Mouse (Mus musculus): ENCODE measurements around the gene Snx17. TPM values are rescaled to one million over a fixed set of nuclear protein-coding genes. Genes with fewer than 3 reads are reported as not detected.
A peak's percentile ranks its signal among the peaks of the same experiment; 100 is the strongest.

The Snx17 gene
- 134 and 155 TPM in 2 replicates for polyA plus RNA-seq (2015; fragmentation: Nextera tagmentation; extraction: Ambion mirVana)

DNA sequence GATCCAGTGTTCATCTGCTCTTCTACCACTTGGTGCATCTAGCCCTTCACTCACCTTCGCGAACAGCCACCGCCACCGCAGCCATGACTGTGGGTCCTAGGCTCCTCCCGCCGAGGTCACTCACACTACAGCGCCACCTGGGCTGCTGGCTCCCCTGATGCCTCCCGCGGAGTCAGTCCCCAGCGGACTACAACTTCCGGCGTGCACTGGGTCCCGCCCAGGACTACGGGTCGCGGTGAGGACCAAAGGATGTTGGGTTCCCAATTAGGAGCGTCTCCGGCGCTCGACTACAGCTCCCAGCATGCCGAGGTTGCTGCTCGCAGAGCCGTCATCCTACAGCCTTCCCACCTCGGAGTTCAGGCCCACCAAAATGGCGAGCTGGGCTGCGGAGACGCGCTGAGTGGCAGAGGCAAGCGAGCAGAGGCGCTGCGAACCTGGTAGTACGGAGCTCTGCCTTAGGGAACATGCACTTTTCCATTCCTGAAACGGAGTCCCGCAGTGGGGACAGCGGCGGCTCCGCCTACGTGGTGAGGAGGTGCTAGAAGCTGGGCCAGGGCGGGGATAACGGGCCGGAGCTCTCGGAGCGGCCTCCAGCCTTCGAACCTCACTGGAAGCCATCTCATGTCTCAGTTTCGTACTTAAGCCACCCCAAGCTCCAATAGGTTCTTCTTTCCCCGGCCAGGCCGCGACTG lies at the start of gene Snx17, which contains the start of gene Eif2b4:
Gene Snx17, plus strand, starts transcription at position 289 of the 692 bp plus-strand sequence.
Gene Eif2b4, minus strand, starts transcription at position 492 of the 692 bp plus-strand sequence.
- peak within 1 kb of the TSS; percentile 83 for H3K4me2 ChIP-seq
- H3K4me3 ChIP-seq, result peak within 1 kb of the TSS; percentile 87
- ATAC-seq (ENCODE audit: insufficient number of reproducible peaks, insufficient read depth, low FRiP score, low TSS enrichment, low read depth), result peak; percentile 95
- no peaks in the 10 kb centered on the region for H3K9me3 ChIP-seq
- no peaks in the 10 kb centered on the region for H3K27me3 ChIP-seq
- peaks cover 21% of the 10 kb centered on the region for H3K4me1 ChIP-seq
- under 1% methylated on average over 48 of the region's 48 CpGs for WGBS
- H3K27ac ChIP-seq, result peak within 1 kb of the TSS; percentile 89
- peaks cover 67% of the 10 kb centered on the region for H3K36me3 ChIP-seq
- peak within 1 kb of the TSS; percentile 97 for H3K9ac ChIP-seq

DNA sequence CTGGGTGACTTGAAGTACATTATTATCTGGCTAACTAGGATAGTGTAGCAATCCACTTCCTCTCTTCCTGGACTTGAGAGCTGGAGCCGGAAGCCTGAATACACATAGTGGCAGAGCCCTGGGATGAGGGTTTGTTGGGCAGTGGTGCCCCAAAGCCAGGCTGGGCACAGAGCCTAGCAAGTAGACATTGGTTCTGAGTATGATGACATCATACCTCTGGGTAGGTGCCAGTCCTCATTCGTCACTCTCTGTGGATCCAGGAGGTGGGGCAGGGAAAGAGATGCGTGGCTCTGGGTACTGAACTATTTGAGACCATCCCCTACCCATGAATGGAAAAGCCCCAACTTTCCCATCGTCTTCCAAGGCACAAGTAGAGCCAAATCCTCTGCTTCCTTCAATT lies 43.2 kb upstream of the Snx17 start:
- Histone ChIP-seq H3K9ac (no peak overlapping the region), H3K9me3 (no peaks in the 10 kb centered on the region), H3K36me3 (peaks cover 43% of the 10 kb centered on the region), H3K27me3 (no peaks in the 10 kb centered on the region), H3K4me2 (no peak overlapping the region), H3K4me3 (no peak overlapping the region), H3K4me1 (peaks cover 11% of the 10 kb centered on the region), H3K27ac (no peak overlapping the region)
- WGBS, result 90% methylated on average over 4 of the region's 4 CpGs
- ATAC-seq (ENCODE audit: insufficient number of reproducible peaks, insufficient read depth, low FRiP score, low TSS enrichment, low read depth), result no peak

DNA sequence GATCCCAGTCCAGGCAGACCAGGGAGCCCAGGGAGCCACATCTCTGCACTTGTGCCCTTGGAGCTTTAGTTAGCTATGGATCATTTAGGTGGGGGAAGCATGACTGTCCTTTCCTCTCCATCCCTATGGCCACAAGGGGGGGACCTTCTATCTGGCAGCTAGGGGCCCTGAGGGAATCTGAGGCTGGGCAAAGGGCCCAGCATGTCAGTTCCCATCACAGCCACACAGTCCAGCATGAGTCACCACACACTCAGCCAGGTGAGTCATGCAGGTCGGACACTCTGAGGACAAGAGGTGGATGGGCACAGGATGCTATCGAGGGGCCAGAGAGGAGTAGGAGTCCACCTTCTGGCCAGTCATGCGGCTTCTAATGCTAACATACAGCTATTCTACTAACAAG lies 41.3 kb upstream of the Snx17 start:
- H3K9ac ChIP-seq, result no peak overlapping the region
- no peak for ATAC-seq (ENCODE audit: insufficient number of reproducible peaks, insufficient read depth, low FRiP score, low TSS enrichment, low read depth)
- H3K36me3 ChIP-seq, result peaks cover 41% of the 10 kb centered on the region
- H3K4me1 ChIP-seq, result peaks cover 13% of the 10 kb centered on the region
- no peak overlapping the region for H3K27ac ChIP-seq
- H3K9me3 ChIP-seq, result no peaks in the 10 kb centered on the region
- H3K4me3 ChIP-seq, result no peak overlapping the region
- H3K27me3 ChIP-seq, result no peaks in the 10 kb centered on the region
- 96% methylated on average over 3 of the region's 3 CpGs for WGBS
- H3K4me2 ChIP-seq, result no peak overlapping the region

DNA sequence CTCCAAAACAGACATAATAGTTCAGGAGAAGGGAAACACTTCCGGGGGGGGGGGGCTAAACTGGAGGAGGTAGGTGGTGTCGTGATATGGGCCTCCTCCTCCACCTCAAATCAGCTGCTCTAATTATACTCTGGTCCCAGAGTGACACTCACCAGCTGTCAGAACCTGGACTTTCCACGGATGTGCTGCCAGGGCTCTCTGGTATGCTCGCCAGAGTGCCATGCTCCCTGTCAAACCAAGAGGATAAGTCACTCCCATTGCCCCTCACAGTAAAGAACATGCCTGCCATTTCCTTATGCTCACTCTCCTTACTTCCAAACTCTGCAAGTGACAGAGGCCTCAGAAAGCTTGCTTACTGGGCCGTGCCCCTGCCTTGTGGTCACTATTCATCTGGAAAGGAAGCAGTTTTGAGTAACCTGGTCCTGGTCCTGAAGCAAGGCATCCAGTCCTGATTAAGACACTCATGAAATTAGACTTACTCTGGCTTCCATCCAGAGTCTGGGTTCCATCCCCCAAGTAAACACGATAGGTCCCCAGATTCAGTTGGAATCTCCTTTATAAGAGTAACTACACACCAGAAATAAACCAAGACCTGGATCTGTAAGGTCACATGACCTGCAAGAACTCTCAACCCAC lies 39.4 kb upstream of the Snx17 start:
- 0 out of 2 replicates have a peak, but pooled peaks have one; percentile 12 for ATAC-seq (ENCODE audit: insufficient number of reproducible peaks, insufficient read depth, low FRiP score, low TSS enrichment, low read depth)

DNA sequence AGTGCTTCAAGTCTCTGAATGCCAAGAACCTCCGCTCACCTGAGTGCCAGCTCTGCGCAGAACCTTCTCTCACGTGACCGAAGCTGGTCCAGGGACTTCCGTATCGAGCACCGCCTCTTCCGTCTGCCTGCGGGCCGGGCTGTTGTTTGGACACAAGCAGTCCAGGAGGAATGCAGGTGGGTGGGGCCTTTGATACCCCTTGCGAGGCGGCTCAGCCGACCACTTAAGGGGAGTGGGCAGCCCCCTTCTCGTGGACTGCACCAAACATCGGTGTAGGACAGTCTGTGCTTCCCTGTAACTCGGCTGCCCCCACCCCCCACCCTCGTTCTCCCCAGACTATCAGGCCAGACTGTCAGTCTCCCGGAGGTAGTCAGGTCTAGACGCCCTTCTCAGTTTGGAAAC lies 38.9 kb upstream of the Snx17 start, which contains the start of gene Mpv17:
Gene Mpv17, minus strand, starts transcription at position 100 of the 402 bp plus-strand sequence.
- under 1% methylated on average over 19 of the region's 19 CpGs for WGBS
- peak within 1 kb of the TSS; percentile 80 for H3K27ac ChIP-seq

More for the DNA sequence above, 39.4 kb upstream of the Snx17 start:
- Histone ChIP-seq H3K36me3 (peaks cover 49% of the 10 kb centered on the region), H3K4me3 (peak overlapping the region; percentile 69), H3K4me2 (peak overlapping the region; percentile 88), H3K4me1 (peaks cover 13% of the 10 kb centered on the region), H3K27ac (peak overlapping the region; percentile 80), H3K27me3 (no peaks in the 10 kb centered on the region), H3K9ac (peak overlapping the region; percentile 80), H3K9me3 (no peaks in the 10 kb centered on the region)
- WGBS, result 40% methylated on average over 6 of the region's 6 CpGs

DNA sequence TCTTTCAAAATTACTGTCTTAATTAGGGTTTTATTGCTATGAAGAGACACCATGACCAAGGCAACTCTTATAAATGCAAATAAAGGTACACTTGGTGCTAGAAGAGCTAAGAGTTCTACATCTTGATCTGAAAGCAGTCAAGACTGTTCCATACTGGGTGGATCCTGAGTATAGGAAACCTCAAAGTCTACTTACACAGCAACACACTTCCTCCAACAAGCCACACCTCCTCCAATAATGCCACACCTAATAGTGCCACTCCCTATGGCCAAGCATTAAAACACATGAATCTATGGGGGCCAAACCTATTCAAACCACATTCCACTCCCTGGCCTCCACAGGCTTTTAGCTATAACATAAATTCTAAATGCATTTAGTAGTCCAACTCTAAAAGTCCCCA lies 30.6 kb upstream of the Snx17 start:
- Histone ChIP-seq H3K4me3 (no peak overlapping the region), H3K9ac (no peak overlapping the region), H3K27me3 (no peaks in the 10 kb centered on the region), H3K4me1 (no peaks in the 10 kb centered on the region), H3K27ac (no peak overlapping the region), H3K9me3 (no peaks in the 10 kb centered on the region), H3K36me3 (peaks cover 91% of the 10 kb centered on the region), H3K4me2 (no peak overlapping the region)
- ATAC-seq (ENCODE audit: insufficient number of reproducible peaks, insufficient read depth, low FRiP score, low TSS enrichment, low read depth), result no peak

More for the DNA sequence above, 38.9 kb upstream of the Snx17 start, which contains the start of gene Mpv17:
- no peaks in the 10 kb centered on the region for H3K27me3 ChIP-seq
- peak within 1 kb of the TSS; percentile 69 for H3K4me3 ChIP-seq
- peaks cover 54% of the 10 kb centered on the region for H3K36me3 ChIP-seq
- ATAC-seq (ENCODE audit: insufficient number of reproducible peaks, insufficient read depth, low FRiP score, low TSS enrichment, low read depth), result peak; percentile 90
- no peaks in the 10 kb centered on the region for H3K9me3 ChIP-seq
- peaks cover 13% of the 10 kb centered on the region for H3K4me1 ChIP-seq
- H3K4me2 ChIP-seq, result peak within 1 kb of the TSS; percentile 88
- H3K9ac ChIP-seq, result peak within 1 kb of the TSS; percentile 80

DNA sequence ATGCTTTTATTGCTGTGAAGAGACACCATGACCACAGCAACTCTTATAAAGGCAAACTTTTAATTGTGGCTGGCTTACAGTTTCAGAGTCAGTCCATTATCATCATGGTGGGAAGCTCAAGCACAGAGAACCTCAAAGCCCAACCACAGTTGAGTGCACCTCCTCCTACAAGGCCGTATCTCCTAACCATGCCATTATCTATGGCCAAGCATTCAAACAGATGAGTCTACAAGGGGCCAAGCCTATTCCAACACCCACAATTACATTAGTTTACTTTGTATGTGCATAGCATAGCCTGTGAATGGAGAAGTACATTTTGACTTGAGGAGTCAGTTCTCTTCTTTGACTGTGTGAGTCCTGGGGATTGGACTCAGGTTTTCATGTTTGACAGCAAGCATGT lies 28.1 kb upstream of the Snx17 start:
- no peaks in the 10 kb centered on the region for H3K27me3 ChIP-seq
- no peak overlapping the region for H3K4me2 ChIP-seq
- no peaks in the 10 kb centered on the region for H3K4me1 ChIP-seq
- no peaks in the 10 kb centered on the region for H3K9me3 ChIP-seq
- 100% methylated on average over 1 of the region's 1 CpGs for WGBS
- peaks cover 91% of the 10 kb centered on the region for H3K36me3 ChIP-seq
- no peak overlapping the region for H3K9ac ChIP-seq
- ATAC-seq (ENCODE audit: insufficient number of reproducible peaks, insufficient read depth, low FRiP score, low TSS enrichment, low read depth), result no peak
- H3K27ac ChIP-seq, result no peak overlapping the region
- no peak overlapping the region for H3K4me3 ChIP-seq

DNA sequence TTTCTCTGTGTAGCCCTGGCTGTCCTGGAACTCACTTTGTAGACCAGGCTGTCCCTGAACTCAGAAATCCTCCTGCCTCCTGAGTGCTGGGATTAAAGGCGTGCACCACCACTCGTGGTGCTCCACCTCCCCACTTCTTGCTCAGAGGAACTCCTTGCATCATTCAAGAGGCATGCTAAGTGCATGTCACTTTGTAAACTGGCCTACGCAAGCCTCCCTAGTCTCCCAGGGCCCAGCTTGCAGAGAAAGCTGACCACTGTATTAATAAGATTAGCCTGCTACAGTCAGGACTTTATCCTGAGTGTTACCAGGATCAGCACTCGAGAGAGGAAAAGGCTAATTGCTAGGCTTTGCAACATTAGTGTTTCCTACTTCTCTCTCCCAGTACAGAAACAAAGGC lies 24.4 kb upstream of the Snx17 start:
- H3K9ac ChIP-seq, result no peak overlapping the region
- 89% methylated on average over 4 of the region's 4 CpGs for WGBS
- no peak overlapping the region for H3K4me3 ChIP-seq
- ATAC-seq (ENCODE audit: insufficient number of reproducible peaks, insufficient read depth, low FRiP score, low TSS enrichment, low read depth), result no peak
- no peak overlapping the region for H3K27ac ChIP-seq
- no peak overlapping the region for H3K4me2 ChIP-seq
- no peaks in the 10 kb centered on the region for H3K4me1 ChIP-seq
- H3K27me3 ChIP-seq, result no peaks in the 10 kb centered on the region
- peaks cover 94% of the 10 kb centered on the region for H3K36me3 ChIP-seq
- H3K9me3 ChIP-seq, result no peaks in the 10 kb centered on the region

DNA sequence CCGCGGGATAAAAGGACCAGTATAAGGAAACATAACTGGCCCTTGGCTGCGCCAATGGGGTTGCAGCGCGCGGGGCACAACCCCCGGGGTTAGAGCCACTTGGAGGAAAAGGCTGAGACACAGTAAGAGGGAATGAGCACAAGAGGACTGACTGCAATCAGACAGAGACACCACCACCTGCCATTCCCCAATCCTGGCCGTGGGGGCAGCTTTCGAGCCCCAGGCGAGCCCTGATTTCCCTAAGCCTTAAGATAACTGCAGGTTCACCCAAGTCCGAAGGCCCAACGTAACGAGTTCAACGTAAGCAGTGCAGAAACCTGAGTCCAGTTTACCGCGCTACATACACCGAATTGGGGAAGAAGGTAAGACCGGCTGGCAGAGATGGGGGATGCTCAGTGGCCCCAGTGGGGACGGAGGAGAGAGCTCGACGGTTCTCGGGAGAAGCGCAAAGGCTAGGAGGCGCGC lies 13.7 kb upstream of the Snx17 start:
- Histone ChIP-seq H3K27me3 (no peaks in the 10 kb centered on the region), H3K4me1 (peaks cover 12% of the 10 kb centered on the region), H3K4me3 (peak overlapping the region; percentile 86), H3K9me3 (no peaks in the 10 kb centered on the region), H3K4me2 (peak overlapping the region; percentile 94), H3K36me3 (peaks cover 10% of the 10 kb centered on the region), H3K27ac (peak overlapping the region; percentile 99), H3K9ac (peak overlapping the region; percentile 87)
- peak; percentile 27; the same call in 1 of the 2 replicates for ATAC-seq (ENCODE audit: insufficient number of reproducible peaks, insufficient read depth, low FRiP score, low TSS enrichment, low read depth)
- WGBS, result 0% methylated on average over 25 of the region's 25 CpGs

DNA sequence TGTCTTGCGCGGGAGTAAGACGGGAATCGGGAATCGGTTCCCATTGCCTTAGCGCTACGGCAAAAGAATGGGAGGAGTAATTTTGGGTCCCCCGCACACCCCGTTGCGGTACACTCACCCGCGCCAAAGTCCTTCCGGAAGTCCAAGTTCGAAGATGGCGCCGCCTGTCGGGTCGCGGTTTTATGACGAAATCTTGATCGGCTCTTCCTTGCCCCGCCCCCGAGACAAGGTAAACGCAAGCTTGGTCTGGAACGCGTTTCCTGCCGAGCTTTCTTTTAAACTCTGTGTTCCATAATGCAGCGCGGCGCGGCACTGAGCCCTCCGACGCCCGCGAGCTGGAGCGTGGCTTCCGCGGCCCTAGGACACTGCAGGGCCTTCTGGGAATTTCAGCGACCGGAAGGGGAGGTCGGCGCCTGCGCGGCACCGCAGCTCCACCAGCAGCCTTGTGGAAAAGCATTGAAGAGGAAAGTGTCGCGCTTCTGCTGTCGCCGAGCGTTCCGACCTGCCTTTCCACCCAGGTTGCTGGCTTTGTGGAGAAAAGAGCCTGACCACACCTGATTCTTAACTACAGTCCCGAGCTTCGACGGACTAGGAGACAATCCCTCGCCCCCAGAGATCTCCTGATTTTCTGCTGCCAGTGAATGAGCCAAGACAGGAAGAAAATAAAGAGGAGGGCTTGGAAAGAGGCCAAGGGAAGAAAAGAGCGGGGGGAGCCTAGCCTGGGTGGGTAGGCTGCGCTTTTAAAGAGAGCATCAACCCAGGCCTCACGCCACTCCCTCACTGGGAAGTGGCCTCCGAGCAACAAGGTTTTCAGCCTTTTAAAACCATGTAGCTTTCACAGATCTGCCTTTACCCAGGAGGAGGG lies 13.0 kb upstream of the Snx17 start, which contains the start of the genes Gm29609 and Gtf3c2:
Gene Gm29609, minus strand, starts transcription at position 146 of the 865 bp plus-strand sequence.
Gene Gtf3c2, minus strand, starts transcription at position 379 of the 865 bp plus-strand sequence.
- Histone ChIP-seq H3K4me3 (peak within 1 kb of the TSS; percentile 86), H3K9me3 (no peaks in the 10 kb centered on the region), H3K9ac (peak within 1 kb of the TSS; percentile 87), H3K4me1 (peaks cover 12% of the 10 kb centered on the region), H3K27ac (peak within 1 kb of the TSS; percentile 99), H3K36me3 (peaks cover 7% of the 10 kb centered on the region; the same call in 1 of the 2 replicates), H3K4me2 (peak within 1 kb of the TSS; percentile 94), H3K27me3 (no peaks in the 10 kb centered on the region)
- WGBS, result under 1% methylated on average over 59 of the region's 59 CpGs
- ATAC-seq (ENCODE audit: insufficient number of reproducible peaks, insufficient read depth, low FRiP score, low TSS enrichment, low read depth), result peak; percentile 97

Data from embryonic facial prominence, embryonic 13.5 days (tissue).